Mouse (Mus musculus): Measurements from ENCODE around the gene Gm28308.
A peak's percentile ranks its signal among the peaks of the same experiment; 100 is the strongest.

Gm28308 gene

GRCm38 (mm10) chr6:52213119-52213986, at the start of gene Gm28308, which contains the start of gene Hoxa3:
TSS of gene Gm28308 (minus strand) at chr6:52213339.
TSS of gene Hoxa3 (minus strand) at chr6:52213336.
- peak; percentile 2 for DNase-seq (ENCODE audit: low spot score)

DNA sequence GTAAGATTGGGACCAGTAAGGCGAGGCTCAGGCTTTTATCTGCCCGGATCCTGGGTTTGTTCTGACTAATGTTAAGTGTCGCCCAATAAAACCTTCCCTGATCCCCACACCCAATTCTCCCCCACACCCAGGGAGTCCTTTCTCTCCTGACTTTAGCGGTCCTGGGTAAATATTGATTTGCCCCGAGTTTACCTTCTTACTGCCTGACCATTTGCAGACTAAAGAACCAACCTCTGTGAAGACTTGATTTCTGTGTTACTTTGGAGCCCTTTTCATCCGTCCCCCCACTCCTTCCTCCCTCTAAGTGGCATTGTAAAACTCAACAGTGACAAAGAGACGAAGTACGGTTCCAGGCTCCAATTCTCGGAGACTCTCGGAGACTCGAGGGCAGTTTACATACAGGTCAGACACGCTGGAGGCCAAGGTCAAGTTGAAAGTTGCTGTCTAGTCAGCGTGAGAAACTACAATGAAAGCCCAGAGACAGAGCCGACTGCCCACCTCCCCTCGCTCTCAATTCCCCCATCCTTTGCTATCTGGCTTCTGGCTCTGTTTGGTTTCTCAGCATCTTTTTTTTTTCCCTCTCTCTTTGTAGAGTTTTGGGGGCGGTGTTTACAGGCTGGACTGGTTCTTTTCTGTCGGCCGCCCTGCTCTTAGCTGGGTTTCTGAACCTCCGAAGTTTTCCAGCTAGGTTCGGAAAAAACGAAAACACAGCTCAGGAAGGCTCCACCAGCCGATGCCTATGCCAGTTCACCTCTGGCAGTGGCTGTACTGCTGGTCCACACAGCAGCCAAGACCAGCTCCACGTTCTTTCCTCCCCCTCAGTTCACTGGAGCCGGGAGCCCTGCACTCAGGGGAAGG, 49.6 kb upstream of the Gm28308 start:
- DNase-seq (ENCODE audit: low spot score): no peak

GRCm38 (mm10) chr6:52261751-52262462, 48.8 kb upstream of the Gm28308 start:
- DNase-seq (ENCODE audit: low spot score): no peak

DNA sequence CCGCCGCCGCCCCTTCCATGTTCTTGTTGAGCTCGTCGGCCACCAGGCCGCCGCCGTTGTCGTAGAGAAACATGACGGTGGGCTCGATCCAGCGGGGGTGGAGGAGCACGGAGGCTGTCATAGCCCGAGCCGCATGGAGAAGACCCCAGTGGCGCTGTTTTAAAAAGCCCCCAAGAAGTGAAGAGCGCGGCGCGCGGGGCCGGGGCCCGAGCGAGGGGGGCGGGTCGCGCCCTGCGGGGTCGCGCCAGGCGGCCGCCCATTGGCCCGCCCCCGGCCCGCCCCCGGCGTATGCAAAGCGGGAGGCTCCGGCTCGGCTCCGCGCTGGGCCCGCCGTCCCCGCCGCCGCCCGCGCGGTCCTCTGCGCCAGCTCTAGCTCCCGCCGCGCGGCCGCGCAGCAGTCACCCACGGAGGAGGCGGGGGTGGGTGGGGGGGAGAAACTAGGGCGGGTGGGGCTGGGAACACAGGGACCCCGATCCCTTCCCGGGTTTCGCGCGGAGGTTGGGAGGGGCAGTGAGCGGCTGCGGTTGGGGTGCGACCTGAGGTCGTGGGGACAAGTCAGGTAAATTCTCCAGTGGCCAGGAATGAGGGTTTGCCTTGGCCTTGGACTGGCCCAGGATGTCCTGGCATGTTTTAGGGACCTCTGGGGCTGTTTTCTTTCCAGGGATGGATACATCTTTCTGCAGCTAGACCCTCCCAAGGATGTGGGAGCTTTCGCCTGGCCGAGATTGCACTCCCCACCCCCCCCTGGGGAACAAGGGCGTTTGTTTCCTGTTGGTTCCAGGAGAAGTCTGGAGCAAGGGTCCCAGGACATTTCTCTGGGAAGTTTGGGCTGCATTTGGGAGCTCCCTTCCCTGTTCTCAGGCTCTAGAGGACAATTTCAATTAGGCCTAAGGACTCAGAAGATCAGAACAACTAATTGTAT, 47.8 kb upstream of the Gm28308 start, which contains the start of gene Hoxa13:
Hoxa13 (minus strand) TSS at position 227 of the 922 bp plus-strand sequence.
- no peak for DNase-seq (ENCODE audit: low spot score)

GRCm38 (mm10) chr6:52259811-52260261, 46.7 kb upstream of the Gm28308 start:
- no peak for DNase-seq (ENCODE audit: low spot score)

DNA sequence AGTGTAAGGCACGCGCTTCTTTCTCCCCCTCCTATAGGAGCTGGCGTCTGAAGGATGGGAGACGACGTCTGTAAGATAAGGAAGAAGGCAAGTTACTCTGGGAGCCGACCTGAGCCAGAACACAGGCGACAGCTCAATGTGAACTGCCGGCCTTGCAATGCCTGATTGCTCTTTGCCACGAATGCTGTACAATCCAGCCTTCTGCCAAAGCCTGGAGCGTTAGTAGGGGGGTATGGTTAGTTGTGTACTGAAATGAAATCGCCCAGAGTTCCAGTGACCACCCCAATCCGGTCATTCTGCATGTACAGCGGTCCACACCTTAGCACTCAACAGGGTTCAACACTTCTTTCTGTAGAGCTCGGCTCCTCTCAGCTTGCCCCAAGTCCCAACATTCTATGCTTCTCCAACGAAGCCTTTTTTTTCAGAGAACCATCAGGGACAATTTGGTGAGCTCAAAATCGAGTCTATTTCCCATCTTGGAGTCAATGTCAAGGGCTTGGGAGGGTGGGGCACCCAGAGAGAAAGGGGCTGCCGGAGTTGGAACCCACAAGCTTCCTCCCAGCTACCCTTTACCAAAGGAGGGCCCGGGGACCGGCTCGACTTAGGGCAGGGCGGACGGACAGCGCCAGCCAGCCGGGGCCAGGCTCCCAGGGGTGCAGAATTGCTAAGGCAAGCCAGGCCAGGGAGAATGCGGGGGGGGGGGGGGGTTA, 46.1 kb upstream of the Gm28308 start:
- DNase-seq (ENCODE audit: low spot score): no peak

DNA sequence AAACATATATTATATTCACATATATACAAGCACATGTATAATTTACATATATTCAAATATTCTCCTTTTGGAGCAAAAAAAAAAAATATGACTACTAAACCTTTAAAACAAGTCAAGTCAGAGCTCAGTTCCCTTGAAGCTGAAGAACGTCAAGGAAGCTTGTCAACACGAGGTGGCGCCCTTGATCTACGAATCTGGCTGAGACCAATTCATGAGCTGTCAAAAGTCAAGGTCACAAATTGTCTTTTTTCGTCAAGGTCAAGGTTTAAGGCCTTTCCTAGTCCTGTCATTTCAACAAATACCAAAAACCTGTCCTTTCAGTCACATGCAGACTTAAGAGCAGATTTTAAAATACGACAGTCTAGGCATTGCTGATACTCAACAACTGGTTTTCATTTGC, 43.8 kb upstream of the Gm28308 start:
- DNase-seq (ENCODE audit: low spot score): no peak

GRCm38 (mm10) chr6:52253511-52254500, 40.7 kb upstream of the Gm28308 start:
- DNase-seq (ENCODE audit: low spot score): no peak

GRCm38 (mm10) chr6:52252775-52253376, 39.7 kb upstream of the Gm28308 start:
- DNase-seq (ENCODE audit: low spot score): no peak

DNA sequence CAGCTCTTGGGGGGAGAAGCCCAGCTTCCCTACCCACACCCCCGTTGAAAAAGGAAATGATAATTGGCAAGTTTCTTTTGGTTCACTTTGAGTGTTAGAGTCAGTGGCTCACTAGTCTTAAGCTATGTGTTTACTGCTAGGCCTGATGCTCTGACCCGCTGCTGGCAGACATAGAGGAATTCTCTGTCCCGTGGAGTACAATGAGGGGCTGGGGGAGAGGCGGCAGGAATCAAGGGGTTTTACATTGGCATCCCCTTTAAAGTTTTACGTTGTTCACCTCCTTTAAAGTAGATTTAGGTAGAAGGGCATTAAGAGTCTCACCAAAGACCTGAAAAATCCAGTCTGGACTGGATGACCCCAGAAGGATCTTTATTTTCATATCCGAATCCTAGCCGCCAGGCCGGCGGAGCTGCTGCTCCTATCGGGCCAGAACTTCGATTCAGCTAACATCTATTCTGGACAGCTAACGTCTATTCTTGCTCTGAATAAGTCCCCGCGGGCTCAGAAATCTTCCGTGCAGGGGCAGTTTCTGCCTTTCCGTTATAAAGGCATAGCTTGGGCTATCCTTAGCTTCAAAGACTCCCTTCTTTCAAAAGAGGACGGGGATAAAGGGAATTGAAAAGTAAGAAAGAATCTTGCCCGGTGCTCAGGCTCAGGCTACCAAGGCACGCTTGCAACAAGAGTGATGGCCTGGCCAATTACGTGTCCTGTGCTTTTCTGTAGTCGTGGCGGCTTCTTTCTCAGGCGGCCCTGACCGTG, 39.1 kb upstream of the Gm28308 start:
- DNase-seq (ENCODE audit: low spot score): no peak

DNA sequence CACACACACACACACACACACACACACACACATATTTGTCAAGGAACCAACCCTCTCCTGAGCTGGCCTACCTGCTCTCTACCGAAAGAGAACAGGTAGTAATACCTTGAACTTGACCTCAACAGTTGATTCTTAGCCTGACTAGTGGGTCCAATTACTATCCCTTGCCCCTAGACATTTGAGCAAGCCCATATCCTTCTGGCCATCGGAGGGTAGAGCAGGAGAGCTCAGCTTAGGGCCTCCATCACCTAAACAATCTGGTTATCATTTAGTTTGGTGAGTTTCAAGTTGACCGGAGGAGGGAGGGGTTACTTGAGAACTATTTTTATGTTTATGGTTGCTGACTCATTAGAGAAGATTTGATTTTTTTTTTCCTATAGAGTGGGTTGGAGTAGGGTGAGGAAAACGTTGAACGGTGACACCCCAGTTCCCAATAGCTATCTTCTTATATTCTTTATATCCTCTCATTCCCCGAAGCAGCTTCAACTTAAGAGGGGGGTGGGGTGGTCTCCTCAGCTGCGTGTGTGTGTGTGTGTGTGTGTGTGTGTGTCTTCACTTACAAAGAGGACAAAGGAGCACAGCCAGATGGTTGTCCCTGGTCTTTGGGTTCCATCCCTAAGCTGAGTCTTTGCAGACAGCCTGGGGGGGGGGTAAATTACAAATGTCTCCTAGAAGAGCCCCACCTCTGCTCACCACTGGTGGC, 38.2 kb upstream of the Gm28308 start:
- DNase-seq (ENCODE audit: low spot score): no peak

- no peak for DNase-seq (ENCODE audit: low spot score)
Observed at GRCm38 (mm10) chr6:52249826-52250225, 36.7 kb upstream of the Gm28308 start.

GRCm38 (mm10) chr6:52249415-52249738, 36.2 kb upstream of the Gm28308 start:
- no peak for DNase-seq (ENCODE audit: low spot score)

DNA sequence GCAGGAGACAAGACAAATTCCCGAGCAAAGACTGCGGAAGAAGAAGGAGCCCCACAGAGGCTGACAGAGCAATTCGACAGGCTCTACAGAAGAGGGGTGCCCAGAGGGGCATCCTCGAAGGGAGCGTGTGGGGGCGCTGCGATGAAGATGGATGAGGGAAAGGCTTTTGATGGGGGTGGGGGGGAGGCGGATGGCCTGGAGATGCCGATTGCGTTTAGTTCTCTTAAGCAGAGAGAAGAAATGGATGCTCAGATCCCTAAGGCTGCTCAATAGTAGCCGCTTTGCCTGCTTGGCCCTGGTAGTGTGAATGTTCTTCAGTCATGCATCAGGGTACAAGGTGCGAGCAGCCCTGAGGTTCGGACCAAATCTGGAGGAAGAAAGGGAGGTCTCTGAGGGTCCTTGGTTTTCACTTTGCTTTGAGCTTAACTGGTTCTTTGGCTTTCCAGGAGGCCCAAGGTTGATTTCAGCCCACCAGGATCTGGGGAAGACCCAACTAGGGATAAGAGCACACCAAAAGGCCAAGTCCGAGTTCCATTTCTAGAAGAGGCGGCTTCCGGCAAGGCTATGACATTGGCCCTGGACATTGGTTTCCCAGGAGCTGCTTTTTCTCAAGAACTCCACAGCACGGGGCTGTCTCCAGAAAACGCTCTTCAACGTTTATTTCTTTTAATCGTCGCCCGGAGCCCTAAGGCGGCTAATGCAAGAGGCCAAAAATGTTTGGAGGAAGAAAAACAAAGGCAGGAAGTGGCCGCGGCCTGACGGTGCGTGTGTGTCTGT, 35.7 kb upstream of the Gm28308 start:
- no peak for DNase-seq (ENCODE audit: low spot score)

DNA sequence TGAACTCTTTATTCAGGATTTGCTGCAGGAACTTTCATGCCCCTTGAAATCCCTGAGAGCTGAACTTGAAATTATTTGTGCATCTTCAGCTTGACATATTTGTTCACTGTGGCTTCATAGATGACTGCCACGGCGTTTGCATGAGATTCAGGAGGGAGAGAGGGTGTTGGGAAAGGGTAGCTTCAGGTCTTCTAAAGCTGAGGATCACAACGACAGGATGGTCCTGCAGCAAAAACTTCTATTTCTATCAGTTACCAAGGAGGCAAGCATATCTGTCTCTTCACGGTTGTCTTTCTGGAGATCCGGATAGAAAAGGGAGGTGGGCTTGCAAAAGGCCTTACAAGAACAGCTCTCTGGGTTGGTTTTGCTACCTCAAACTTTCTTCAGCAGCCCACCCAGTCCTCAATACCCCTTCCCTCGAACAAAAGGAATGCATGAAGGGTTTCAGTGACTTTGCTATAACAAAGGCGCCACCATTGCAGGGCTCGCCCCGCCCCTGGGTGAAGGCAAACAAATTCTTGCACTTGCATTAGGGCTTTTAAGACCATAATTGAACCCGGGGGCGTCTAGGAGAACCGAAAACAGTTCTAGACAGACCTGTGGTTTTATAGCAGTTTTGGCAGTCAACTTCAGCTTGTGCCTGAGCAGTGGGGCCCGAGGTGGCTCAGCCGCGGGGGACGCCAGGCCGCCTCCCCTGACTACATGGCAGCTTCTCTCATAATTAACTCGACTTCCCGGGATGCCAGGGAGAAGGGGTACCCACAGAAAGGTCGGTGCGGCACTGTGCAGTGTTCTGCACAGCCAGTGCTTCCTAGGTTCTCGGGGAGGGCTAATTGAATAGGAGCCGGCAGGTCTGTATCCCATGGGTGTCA, 34.9 kb upstream of the Gm28308 start:
- DNase-seq (ENCODE audit: low spot score): no peak

DNA sequence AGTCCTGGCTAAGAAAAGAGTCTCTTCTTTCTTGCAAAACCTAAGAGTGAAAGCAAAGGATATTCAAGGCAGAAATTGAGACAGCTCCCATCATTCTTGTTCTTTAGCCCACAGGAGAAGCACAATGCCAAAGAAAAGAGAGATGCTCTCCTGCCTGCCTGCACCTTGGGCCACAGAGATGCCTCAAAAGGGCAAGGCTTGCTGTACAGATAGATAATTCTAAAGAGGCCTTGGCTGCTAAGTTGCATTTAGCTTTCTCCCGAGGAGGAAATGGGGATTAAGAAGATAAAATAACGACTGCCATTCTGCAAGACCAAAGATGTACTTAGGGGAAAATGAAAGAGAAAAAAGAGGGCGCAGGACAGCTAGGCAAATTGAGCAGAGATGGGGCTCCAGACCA, 33.8 kb upstream of the Gm28308 start:
- DNase-seq (ENCODE audit: low spot score): no peak

Data from ovary, postnatal 10 days (tissue).